Mouse (Mus musculus) kidney, postnatal 4 days (tissue): ENCODE results near the gene Kdm4b.

Experiments
- DNase-seq, 2 experiments: peaks; one replicate each; pipeline ENCODE4 v3.0.0; 2021; ENCODE audit warnings: mixed read lengths in 2 of 2

The Kdm4b gene

GRCm38 (mm10) chr17:56348586-56348985 lies 22.7 kb downstream of the Kdm4b start:
- no peak for DNase-seq

GRCm38 (mm10) chr17:56350694-56351093 lies 24.8 kb downstream of the Kdm4b start:
- DNase-seq, result peak; percentile 91 to 93

GRCm38 (mm10) chr17:56356921-56357885 lies 31.3 kb downstream of the Kdm4b start:
- DNase-seq, result peak; percentile 78 to 83

- no peak for DNase-seq
These were observed 33.4 kb downstream of the Kdm4b start for GRCm38 (mm10) chr17:56359183-56359725.

GRCm38 (mm10) chr17:56359864-56360263 lies 34.0 kb downstream of the Kdm4b start:
- no peak for DNase-seq

- no peak for DNase-seq
These were observed 34.6 kb downstream of the Kdm4b start for GRCm38 (mm10) chr17:56360451-56360850.

GRCm38 (mm10) chr17:56361542-56361941 lies 35.7 kb downstream of the Kdm4b start:
- no peak for DNase-seq

GRCm38 (mm10) chr17:56365791-56366673 lies 40.2 kb downstream of the Kdm4b start:
- DNase-seq, result peak; percentile 47 to 56

GRCm38 (mm10) chr17:56368291-56368790 lies 42.5 kb downstream of the Kdm4b start:
- DNase-seq, result no peak

GRCm38 (mm10) chr17:56370090-56370489 lies 44.2 kb downstream of the Kdm4b start:
- DNase-seq, result no peak

- DNase-seq, result no peak
These were observed 45.3 kb downstream of the Kdm4b start for GRCm38 (mm10) chr17:56371029-56371660.

GRCm38 (mm10) chr17:56372109-56372508 lies 46.2 kb downstream of the Kdm4b start:
- DNase-seq, result no peak

GRCm38 (mm10) chr17:56373136-56374034 lies 47.5 kb downstream of the Kdm4b start:
- DNase-seq, result no peak

GRCm38 (mm10) chr17:56374851-56375250 lies 49.0 kb downstream of the Kdm4b start:
- no peak for DNase-seq

GRCm38 (mm10) chr17:56379281-56379834 lies 53.5 kb downstream of the Kdm4b start:
- DNase-seq, result peak in 1 of 2 experiments; percentile 45

GRCm38 (mm10) chr17:56380286-56380685 lies 54.4 kb downstream of the Kdm4b start:
- no peak for DNase-seq

- DNase-seq, result peak; percentile 75 to 81
These were observed 55.3 kb downstream of the Kdm4b start for GRCm38 (mm10) chr17:56381183-56381582.

- DNase-seq, result no peak
These were observed 57.1 kb downstream of the Kdm4b start for GRCm38 (mm10) chr17:56382997-56383396.

GRCm38 (mm10) chr17:56384903-56385302 lies 59.0 kb downstream of the Kdm4b start:
- no peak for DNase-seq

- peak; percentile 46 to 65 for DNase-seq
These were observed 61.8 kb downstream of the Kdm4b start for GRCm38 (mm10) chr17:56387612-56388011.

GRCm38 (mm10) chr17:56393238-56393637 lies 67.4 kb downstream of the Kdm4b start:
- DNase-seq, result no peak
